Mouse (Mus musculus): ENCODE data around the gene Dmbx1.

Gene Dmbx1

GRCm38 (mm10) chr4:115939295-115940102 is at the start of gene Dmbx1:
Gene Dmbx1 (minus strand): TSS chr4:115939926.
- in situ Hi-C loops (cut with MboI; ENCODE audit: unreplicated experiment in 2 of 2), result no loop called here

GRCm38 (mm10) chr4:115989382-115989781 is 49.7 kb upstream of the Dmbx1 start:
- in situ Hi-C loops (cut with MboI; ENCODE audit: unreplicated experiment in 2 of 2), result loop anchor here (10.0 kb wide), 2 partner anchors 515 to 885 kb away; no protein-coding TSS in a partner anchor

- in situ Hi-C loops (cut with MboI; ENCODE audit: unreplicated experiment in 2 of 2), result loop anchor here (10.0 kb wide), 2 partner anchors 513 to 883 kb away; no protein-coding TSS in a partner anchor
Measured at GRCm38 (mm10) chr4:115987858-115988530, 48.3 kb upstream of the Dmbx1 start.

GRCm38 (mm10) chr4:115987436-115987835 is 47.7 kb upstream of the Dmbx1 start:
- in situ Hi-C loops (cut with MboI; ENCODE audit: unreplicated experiment in 2 of 2), result loop anchor here (10.0 kb wide), 2 partner anchors 513 to 883 kb away; no protein-coding TSS in a partner anchor

- in situ Hi-C loops (cut with MboI; ENCODE audit: unreplicated experiment in 2 of 2), result loop anchor here (5.0 to 10.0 kb wide), 3 partner anchors 83 to 880 kb away; no protein-coding TSS in a partner anchor
Measured at GRCm38 (mm10) chr4:115984967-115985366, 45.2 kb upstream of the Dmbx1 start.

- in situ Hi-C loops (cut with MboI; ENCODE audit: unreplicated experiment in 2 of 2), result loop anchor here (5.0 to 10.0 kb wide), 3 partner anchors 82 to 879 kb away; no protein-coding TSS in a partner anchor
Measured at GRCm38 (mm10) chr4:115984111-115984510, 44.4 kb upstream of the Dmbx1 start.

GRCm38 (mm10) chr4:115980676-115981075 is 41.0 kb upstream of the Dmbx1 start:
- in situ Hi-C loops (cut with MboI; ENCODE audit: unreplicated experiment in 2 of 2), result loop anchor here (5.0 to 10.0 kb wide), 3 partner anchors 78 to 876 kb away; no protein-coding TSS in a partner anchor

GRCm38 (mm10) chr4:115979437-115979836 is 39.7 kb upstream of the Dmbx1 start:
- in situ Hi-C loops (cut with MboI; ENCODE audit: unreplicated experiment in 2 of 2), result no loop called here

- in situ Hi-C loops (cut with MboI; ENCODE audit: unreplicated experiment in 2 of 2), result no loop called here
Measured at GRCm38 (mm10) chr4:115978911-115979310, 39.2 kb upstream of the Dmbx1 start.

GRCm38 (mm10) chr4:115972543-115972942 is 32.8 kb upstream of the Dmbx1 start:
- in situ Hi-C loops (cut with MboI; ENCODE audit: unreplicated experiment in 2 of 2), result loop anchor here (25.0 kb wide), 2 partner anchors 485 to 1285 kb away; partner anchors contain the start of gene Cyp4a14 (in 1 of the 2)

GRCm38 (mm10) chr4:115964446-115964845 is 24.7 kb upstream of the Dmbx1 start:
- in situ Hi-C loops (cut with MboI; ENCODE audit: unreplicated experiment in 2 of 2), result loop anchor here (25.0 kb wide), 2 partner anchors 477 to 1277 kb away; partner anchors contain the start of gene Cyp4a14 (in 1 of the 2)

- in situ Hi-C loops (cut with MboI; ENCODE audit: unreplicated experiment in 2 of 2), result loop anchor here (25.0 kb wide), 2 partner anchors 476 to 1276 kb away; partner anchors contain the start of gene Cyp4a14 (in 1 of the 2)
Measured at GRCm38 (mm10) chr4:115963751-115964150, 24.0 kb upstream of the Dmbx1 start.

GRCm38 (mm10) chr4:115962671-115963412 is 23.1 kb upstream of the Dmbx1 start:
- in situ Hi-C loops (cut with MboI; ENCODE audit: unreplicated experiment in 2 of 2), result loop anchor here (25.0 kb wide), 2 partner anchors 476 to 1276 kb away; partner anchors contain the start of gene Cyp4a14 (in 1 of the 2)

- in situ Hi-C loops (cut with MboI; ENCODE audit: unreplicated experiment in 2 of 2), result loop anchor here (25.0 kb wide), 2 partner anchors 475 to 1275 kb away; partner anchors contain the start of gene Cyp4a14 (in 1 of the 2)
Measured at GRCm38 (mm10) chr4:115961991-115962390, 22.3 kb upstream of the Dmbx1 start.

- in situ Hi-C loops (cut with MboI; ENCODE audit: unreplicated experiment in 2 of 2), result loop anchor here (25.0 kb wide), 2 partner anchors 472 to 1272 kb away; partner anchors contain the start of gene Cyp4a14 (in 1 of the 2)
Measured at GRCm38 (mm10) chr4:115959546-115959945, 19.8 kb upstream of the Dmbx1 start.

GRCm38 (mm10) chr4:115955494-115955775 is 15.7 kb upstream of the Dmbx1 start:
- in situ Hi-C loops (cut with MboI; ENCODE audit: unreplicated experiment in 2 of 2), result loop anchor here (25.0 kb wide), 2 partner anchors 468 to 1268 kb away; partner anchors contain the start of gene Cyp4a14 (in 1 of the 2)

GRCm38 (mm10) chr4:115954656-115955493 is 15.1 kb upstream of the Dmbx1 start:
- in situ Hi-C loops (cut with MboI; ENCODE audit: unreplicated experiment in 2 of 2), result loop anchor here (5.0 to 25.0 kb wide), 3 partner anchors 223 to 1268 kb away; partner anchors contain the start of gene Cyp4a14 (in 1 of the 2)

- in situ Hi-C loops (cut with MboI; ENCODE audit: unreplicated experiment in 2 of 2), result loop anchor here (5.0 to 25.0 kb wide), 3 partner anchors 221 to 1266 kb away; partner anchors contain the start of gene Cyp4a14 (in 1 of the 2)
Measured at GRCm38 (mm10) chr4:115953559-115953958, 13.8 kb upstream of the Dmbx1 start.

GRCm38 (mm10) chr4:115952758-115953157 is 13.0 kb upstream of the Dmbx1 start:
- in situ Hi-C loops (cut with MboI; ENCODE audit: unreplicated experiment in 2 of 2), result loop anchor here (5.0 to 25.0 kb wide), 3 partner anchors 220 to 1265 kb away; partner anchors contain the start of gene Cyp4a14 (in 1 of the 2)
